Mouse (Mus musculus): Measurements from ENCODE around the gene Rpl15.
"Not testable (repeated sequence)": the region's sequence is repeated elsewhere in the genome, so short reads cannot be mapped to it uniquely, and the experiment has no call there.

The Rpl15 gene

GRCm38 (mm10) chr14:18270529-18271441 lies at the start of gene Rpl15, which contains the start of gene Nkiras1:
TSS of gene Rpl15 (minus strand) at chr14:18271391.
TSS of gene Nkiras1 (plus strand) at chr14:18271136.
- DNase-seq (ENCODE audit: extremely low spot score, low spot score), result peak; percentile 97

- DNase-seq (ENCODE audit: extremely low spot score, low spot score), result no peak
These were observed 46.5 kb upstream of the Rpl15 start for GRCm38 (mm10) chr14:18317457-18318411.

DNA sequence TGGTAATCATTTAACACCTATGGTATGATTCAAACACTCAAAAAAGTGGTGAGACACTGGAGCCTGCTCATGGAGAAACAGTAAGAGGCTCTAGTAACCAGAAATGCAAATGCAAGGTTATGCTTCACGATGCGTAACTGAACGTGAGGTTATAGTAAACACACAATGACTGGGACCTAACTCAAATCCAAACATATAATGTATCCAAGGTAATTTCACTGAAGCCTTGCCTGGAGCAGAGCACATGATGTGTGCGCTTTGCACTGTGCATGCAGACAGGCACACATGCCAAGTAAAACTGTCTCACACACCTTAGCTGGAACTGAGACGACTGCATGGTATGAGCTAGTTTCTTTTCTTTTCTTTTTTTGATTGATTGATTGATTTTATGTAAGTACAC lies 33.0 kb upstream of the Rpl15 start:
- no peak for DNase-seq (ENCODE audit: extremely low spot score, low spot score)

DNA sequence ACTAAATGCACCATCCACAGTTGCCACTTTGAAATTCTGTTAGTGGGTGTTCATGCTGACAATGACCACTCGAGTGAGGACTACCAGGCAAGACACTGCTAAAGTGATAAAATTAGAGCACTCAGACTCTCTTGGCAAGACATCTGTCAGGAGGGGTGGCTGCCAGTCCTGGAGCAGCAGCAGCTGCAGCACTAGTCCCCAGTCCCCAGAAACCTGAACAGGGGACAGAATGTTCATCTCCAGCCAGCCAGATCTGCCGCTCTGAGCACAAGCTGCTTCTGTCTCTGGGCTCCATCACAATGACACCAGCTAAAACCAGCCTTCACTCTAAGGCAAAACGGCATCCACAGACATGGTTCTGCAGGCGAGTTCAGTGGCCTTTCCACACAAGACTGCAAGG lies 32.1 kb upstream of the Rpl15 start:
- DNase-seq (ENCODE audit: extremely low spot score, low spot score), result no peak

DNA sequence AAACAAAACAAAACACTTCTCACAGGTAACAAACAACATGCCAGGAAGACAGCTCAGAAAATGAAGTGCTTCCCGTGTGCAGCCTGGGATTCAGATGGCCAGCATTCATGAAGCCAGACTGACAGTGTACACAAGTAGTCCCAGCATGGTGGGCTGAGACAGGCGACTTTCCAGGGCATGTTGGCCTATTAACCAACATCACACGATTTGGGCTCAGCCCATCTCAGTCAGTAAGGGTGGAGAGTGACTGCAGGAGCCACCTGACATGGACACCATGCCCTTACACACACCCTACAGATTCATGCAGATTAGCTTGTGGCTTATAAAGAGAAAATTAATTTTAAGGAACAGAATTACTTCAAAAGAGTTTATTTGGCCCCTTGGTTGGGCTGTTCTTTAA lies 31.6 kb upstream of the Rpl15 start:
- no peak for DNase-seq (ENCODE audit: extremely low spot score, low spot score)

- DNase-seq (ENCODE audit: extremely low spot score, low spot score), result no peak
These were observed 30.4 kb upstream of the Rpl15 start for GRCm38 (mm10) chr14:18301591-18301990.

- no peak for DNase-seq (ENCODE audit: extremely low spot score, low spot score)
These were observed 29.5 kb upstream of the Rpl15 start for GRCm38 (mm10) chr14:18300676-18301075.

GRCm38 (mm10) chr14:18298874-18299273 lies 27.7 kb upstream of the Rpl15 start:
- DNase-seq (ENCODE audit: extremely low spot score, low spot score), result no peak

- no peak for DNase-seq (ENCODE audit: extremely low spot score, low spot score)
These were observed 26.2 kb upstream of the Rpl15 start for GRCm38 (mm10) chr14:18297441-18297840.

GRCm38 (mm10) chr14:18292578-18292977 lies 21.4 kb upstream of the Rpl15 start:
- DNase-seq (ENCODE audit: extremely low spot score, low spot score), result no peak

- no peak for DNase-seq (ENCODE audit: extremely low spot score, low spot score)
These were observed 20.9 kb upstream of the Rpl15 start for GRCm38 (mm10) chr14:18292111-18292510.

GRCm38 (mm10) chr14:18287391-18287790 lies 16.2 kb upstream of the Rpl15 start:
- DNase-seq (ENCODE audit: extremely low spot score, low spot score), result no peak

DNA sequence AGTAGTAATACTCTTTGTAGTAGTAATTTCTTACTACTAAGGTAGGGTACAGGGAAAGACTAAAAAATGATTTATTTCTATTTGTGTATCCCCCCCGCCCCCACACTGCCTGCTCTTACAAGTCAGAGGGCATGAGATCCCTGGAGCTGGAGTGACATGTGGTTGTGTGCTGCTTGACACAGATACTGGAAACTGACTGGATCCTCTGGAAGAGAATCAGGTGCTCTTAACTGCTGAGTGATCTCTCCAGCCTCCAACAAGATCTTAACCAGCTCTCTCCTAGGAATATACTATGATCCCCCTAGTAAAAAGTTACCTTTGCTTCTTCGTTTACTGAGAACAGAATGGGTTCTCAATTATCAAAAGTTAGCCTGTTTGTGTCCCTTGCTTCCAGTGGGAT lies 15.2 kb upstream of the Rpl15 start:
- DNase-seq (ENCODE audit: extremely low spot score, low spot score), result no peak

GRCm38 (mm10) chr14:18285476-18285875 lies 14.3 kb upstream of the Rpl15 start:
- no peak for DNase-seq (ENCODE audit: extremely low spot score, low spot score)

DNA sequence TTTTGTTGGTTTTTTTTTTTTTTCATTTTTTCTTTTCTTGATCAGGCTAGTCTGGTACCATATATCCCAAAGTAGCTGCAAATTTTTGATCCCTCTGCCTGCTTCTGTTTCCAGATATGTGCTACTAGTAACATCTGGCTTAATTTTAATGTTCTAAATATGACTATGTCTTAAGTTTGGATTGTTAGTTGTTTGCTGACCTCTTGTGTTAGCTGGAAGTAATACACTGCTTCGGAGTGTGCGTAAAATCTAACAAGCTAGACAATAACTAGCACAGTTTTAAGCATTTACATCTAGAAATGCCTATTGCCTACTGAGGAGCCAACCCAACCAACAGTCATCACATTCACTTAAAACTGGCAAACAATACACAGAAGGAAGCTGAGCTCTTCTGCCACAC lies 13.4 kb upstream of the Rpl15 start:
- no peak for DNase-seq (ENCODE audit: extremely low spot score, low spot score)

DNA sequence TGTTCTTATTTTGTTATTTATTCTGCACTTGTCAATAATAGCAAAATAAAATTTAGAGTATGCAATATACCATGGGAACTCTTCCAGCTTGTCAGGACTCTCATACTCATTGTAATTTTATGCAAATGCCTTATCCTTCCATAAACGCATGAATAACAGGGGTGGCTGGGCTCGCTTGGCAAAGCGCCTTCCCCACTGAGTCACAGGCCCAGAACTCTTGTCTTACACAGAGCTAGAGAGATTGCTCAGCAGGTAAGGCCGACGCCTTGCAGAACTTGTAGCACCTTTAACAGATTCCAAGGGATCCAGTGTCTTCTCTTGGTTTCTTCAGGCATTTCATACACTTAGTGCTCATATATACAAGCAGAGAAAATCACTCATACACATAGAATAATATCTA lies 9.2 kb upstream of the Rpl15 start:
- DNase-seq (ENCODE audit: extremely low spot score, low spot score), result no peak

DNA sequence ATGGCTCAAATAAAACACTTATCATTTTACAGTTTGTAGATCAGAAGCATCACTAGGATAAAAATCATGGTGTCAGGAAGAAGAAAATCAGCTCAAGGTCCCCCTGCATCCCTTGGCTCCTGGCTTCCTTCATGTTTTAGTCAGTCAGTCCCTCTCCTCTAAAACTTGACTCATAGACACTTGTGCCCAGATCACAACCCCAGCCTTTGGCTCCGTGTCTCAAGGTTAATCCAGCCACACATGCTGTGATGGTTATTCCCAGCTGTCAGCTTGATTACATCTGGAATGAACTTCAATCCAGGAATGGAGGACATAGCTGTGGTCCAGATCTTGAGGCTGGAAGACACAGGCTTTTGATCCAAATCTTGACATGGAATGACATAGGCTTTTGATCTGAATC lies 3.3 kb upstream of the Rpl15 start:
- no peak for DNase-seq (ENCODE audit: extremely low spot score, low spot score)

- no peak for DNase-seq (ENCODE audit: extremely low spot score, low spot score)
These were observed 475 bp upstream of the Rpl15 start for GRCm38 (mm10) chr14:18271666-18272065.

DNA sequence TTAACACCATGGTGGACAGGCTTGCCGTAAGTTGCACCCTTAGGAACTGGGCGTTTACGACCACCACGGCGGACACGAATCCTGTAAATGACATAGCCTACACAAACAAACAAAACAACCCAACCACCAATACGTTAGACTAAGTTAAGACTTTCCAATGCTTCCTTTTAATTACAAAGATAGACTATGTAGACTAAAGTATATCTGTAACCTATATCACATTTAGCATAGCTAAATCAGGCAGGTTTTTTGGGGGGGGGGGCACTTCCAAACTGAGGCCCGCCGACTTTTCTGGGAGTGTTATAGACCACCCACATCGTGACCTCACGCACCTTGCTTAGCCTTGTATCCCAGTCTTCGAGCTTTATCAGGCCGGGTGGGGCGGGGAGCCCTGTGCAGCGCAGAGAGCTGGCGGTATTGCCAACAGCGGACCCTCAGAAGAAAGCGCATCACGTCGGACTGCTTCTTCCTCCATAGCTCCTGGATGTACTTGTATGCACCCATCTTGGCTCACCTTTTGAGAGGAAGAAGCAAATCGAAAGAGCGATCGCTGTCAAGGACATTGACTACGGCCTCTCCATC lies 1.2 kb downstream of the Rpl15 start:
- DNase-seq (ENCODE audit: extremely low spot score, low spot score), result not testable (repeated sequence)

DNA sequence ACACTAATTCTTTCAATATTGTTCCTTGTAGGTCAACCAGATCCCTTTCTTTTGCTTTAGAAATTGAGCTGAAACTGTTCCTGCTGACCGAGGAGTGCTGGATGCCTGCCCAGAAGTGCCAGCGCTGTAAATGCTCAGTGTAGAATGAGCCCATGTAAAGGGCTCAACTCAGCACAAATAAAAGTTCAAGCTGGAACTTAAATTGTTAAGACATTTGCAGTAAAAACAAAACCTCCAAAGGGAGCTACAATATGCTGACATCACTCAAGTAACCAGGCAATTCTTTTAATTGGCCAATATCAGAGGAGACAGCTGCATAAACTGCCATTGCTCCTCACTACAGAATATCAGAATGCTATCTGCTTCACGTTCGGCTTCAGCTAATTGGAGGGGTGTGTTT lies 7.8 kb downstream of the Rpl15 start:
- no peak for DNase-seq (ENCODE audit: extremely low spot score, low spot score)

DNA sequence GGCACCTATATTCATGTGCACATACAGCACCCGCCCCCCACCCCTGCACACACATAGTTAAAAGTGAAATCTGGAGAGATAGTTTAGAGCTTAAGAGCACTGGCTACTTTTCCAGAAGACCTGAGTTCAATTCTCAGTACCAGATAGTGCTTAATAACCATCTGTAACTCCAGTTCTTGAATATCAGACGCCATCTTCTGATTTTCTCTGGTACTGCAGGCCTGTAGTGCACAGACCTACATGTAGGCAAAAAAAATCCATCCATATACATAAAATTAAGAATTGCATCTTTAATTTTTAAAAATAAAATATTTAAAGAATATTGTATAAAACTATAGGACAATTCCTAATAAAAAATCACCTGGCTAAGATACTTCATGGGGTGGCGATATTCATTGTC lies 10.0 kb downstream of the Rpl15 start:
- DNase-seq (ENCODE audit: extremely low spot score, low spot score), result no peak

Data from neural tube, embryonic 10.5 days (tissue).